Mouse (Mus musculus): ENCODE measurements around the gene Phyhd1.

- TF ChIP-seq POLR2A (IDR thresholded peaks at IDR 0.05; ENCODE audit: extremely low read depth, insufficient read depth, low read length) (no peak), CTCF (IDR thresholded peaks at IDR 0.05; ENCODE audit: low read depth, low read length) (no peak)
These were observed 19.6 kb downstream of the Phyhd1 start for GRCm38 (mm10) chr2:30285416-30286181.

Data from liver, adult 2 months (tissue).